Mouse (Mus musculus) midbrain, embryonic 11.5 days (tissue): ENCODE measurements around the gene Arhgap17. TPM values are rescaled to one million over a fixed set of nuclear protein-coding genes. Genes with fewer than 3 reads are reported as not detected.

Source experiments
- ATAC-seq: fragments of 200-750 bp; cut with Nextera tagmentation; 2 replicates; pipeline ENCODE4 v1.8.0; 2017; ENCODE audit warnings: moderate TSS enrichment, moderate library complexity; ENCODE audit not compliant: low FRiP score
- DNase-seq: peaks from one replicate; pipeline ENCODE4 v3.0.0; 2015; ENCODE audit warnings: low spot score; ENCODE audit errors: missing footprints
- H3K27ac ChIP-seq: fragments of 300-500 bp; sonication (generic); 2 replicates; pipeline ENCODE4 v1.5.1; 2014; ENCODE audit warnings: low read depth, low read length
- H3K27me3 ChIP-seq: fragments of 300-500 bp; sonication (generic); 2 replicates; pipeline ENCODE4 v1.6.1; 2014; ENCODE audit warnings: mild to moderate bottlenecking, low read length, moderate library complexity, mixed read lengths; ENCODE audit not compliant: control insufficient read depth, insufficient read depth
- H3K36me3 ChIP-seq: fragments of 300-500 bp; sonication (generic); 2 replicates; pipeline ENCODE4 v1.6.1; 2014; ENCODE audit warnings: mild to moderate bottlenecking, low read length, moderate library complexity, mixed read lengths; ENCODE audit not compliant: control insufficient read depth, insufficient read depth
- H3K4me1 ChIP-seq: fragments of 300-500 bp; sonication (generic); 2 replicates; pipeline ENCODE4 v1.6.1; 2014; ENCODE audit warnings: low read length; ENCODE audit not compliant: control insufficient read depth, insufficient read depth
- H3K4me2 ChIP-seq: fragments of 300-500 bp; sonication (generic); 2 replicates; pipeline ENCODE4 v1.6.1; 2014; ENCODE audit warnings: mild to moderate bottlenecking, moderate library complexity
- H3K4me3 ChIP-seq: fragments of 300-500 bp; sonication (generic); 2 replicates; pipeline ENCODE4 v1.5.1; 2014; ENCODE audit warnings: low read depth, low read length
- H3K9ac ChIP-seq: fragments of 300-500 bp; sonication (generic); 2 replicates; pipeline ENCODE4 v1.6.1; 2014; ENCODE audit warnings: low read length
- H3K9me3 ChIP-seq: fragments of 300-500 bp; sonication (generic); 2 replicates; pipeline ENCODE4 v1.6.1; 2016; ENCODE audit warnings: low read length; ENCODE audit not compliant: control insufficient read depth
- WGBS: fragments of 180-500 bp; shearing (Covaris S2); extraction: QIAGEN DNeasy Blood & Tissue Kit; methylation state at CpG from one replicate; pipeline ENCODE4 v1.1.7; 2014; 5-methylcytosine and 5-hydroxymethylcytosine counted together
- polyA plus RNA-seq: library from polyadenylated mRNA; unstranded; fragments of >200 nt; fragmentation: Nextera tagmentation; extraction: Ambion mirVana; gene quantifications from 2 replicates; pipeline ENCODE4 v1.2.1, GENCODE M21; 2014

The Arhgap17 gene
- polyA plus RNA-seq, result 24.8 and 26.2 TPM in 2 replicates

DNA sequence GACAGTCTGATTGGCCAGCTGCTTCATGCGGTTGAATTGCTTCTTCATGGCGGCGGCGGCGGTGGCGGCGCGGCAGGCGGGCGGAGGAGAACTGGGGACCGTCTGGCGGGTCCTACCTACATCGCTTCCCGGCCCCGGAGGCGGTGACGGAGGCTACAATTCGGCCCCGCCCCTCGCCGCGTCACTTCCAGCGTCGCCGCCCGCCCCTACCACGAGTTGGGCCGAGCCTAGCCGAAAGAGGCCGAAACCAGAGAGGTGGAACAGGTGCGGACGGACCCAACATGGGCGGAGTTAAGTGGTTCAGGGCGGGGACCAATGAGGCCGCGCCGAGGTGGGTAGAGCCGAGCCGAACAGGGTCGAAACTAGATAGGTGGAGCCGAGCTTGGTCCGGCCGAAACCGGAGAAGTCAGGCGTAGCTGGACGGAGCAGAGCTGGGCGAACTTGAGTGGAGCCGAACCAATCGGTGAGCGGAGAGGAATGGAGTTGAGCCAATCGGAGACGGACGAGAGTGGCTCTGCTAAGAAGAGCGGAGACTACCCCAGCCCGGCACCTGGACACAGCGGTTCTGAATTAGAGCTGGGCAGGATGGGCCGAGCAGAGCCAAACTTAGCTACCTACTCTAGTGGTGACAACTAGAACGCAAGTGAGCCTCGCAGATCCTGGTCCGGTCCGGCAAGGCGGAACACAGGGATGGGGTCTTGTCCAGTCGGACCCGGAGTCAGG, at the start of gene Arhgap17, which contains the start of gene Lcmt1:
Arhgap17 (minus strand) TSS at position 157 of the 723 bp plus-strand sequence.
Lcmt1 (plus strand) TSS at position 26 of the 723 bp plus-strand sequence.
- H3K27ac ChIP-seq, result peak within 1 kb of the TSS; percentile 90
- peak within 1 kb of the TSS; percentile 72 for H3K9ac ChIP-seq
- DNase-seq, result peak; percentile 99
- peak; percentile 96 for ATAC-seq
- H3K27me3 ChIP-seq, result no peaks in the 10 kb centered on the region
- no peaks in the 10 kb centered on the region for H3K36me3 ChIP-seq
- H3K4me3 ChIP-seq, result peak within 1 kb of the TSS; percentile 79
- peaks cover 19% of the 10 kb centered on the region for H3K4me1 ChIP-seq
- WGBS, result under 1% methylated on average over 64 of the region's 64 CpGs
- H3K4me2 ChIP-seq, result peak within 1 kb of the TSS; percentile 66
- no peaks in the 10 kb centered on the region for H3K9me3 ChIP-seq

- H3K27ac ChIP-seq, result no peak overlapping the region
- no peak overlapping the region for H3K9ac ChIP-seq
- DNase-seq (no peak), ATAC-seq (no peak)
- H3K4me3 ChIP-seq, result no peak overlapping the region
- no peaks in the 10 kb centered on the region for H3K9me3 ChIP-seq
- peaks cover 3% of the 10 kb centered on the region; the same call in 1 of the 2 replicates for H3K36me3 ChIP-seq
- no peak overlapping the region for H3K4me2 ChIP-seq
- WGBS, result 97% methylated on average over 3 of the region's 3 CpGs
- no peaks in the 10 kb centered on the region for H3K4me1 ChIP-seq
- no peaks in the 10 kb centered on the region; the same call in 1 of the 2 replicates for H3K27me3 ChIP-seq
These were observed 47.9 kb upstream of the Arhgap17 start for GRCm38 (mm10) chr7:123417661-123418060.

GRCm38 (mm10) chr7:123416803-123417202, 47.1 kb upstream of the Arhgap17 start:
- 87% methylated on average over 4 of the region's 4 CpGs for WGBS
- Histone ChIP-seq H3K27me3 (no peaks in the 10 kb centered on the region; the same call in 1 of the 2 replicates), H3K9me3 (no peaks in the 10 kb centered on the region), H3K36me3 (no peaks in the 10 kb centered on the region), H3K27ac (no peak overlapping the region), H3K4me1 (no peaks in the 10 kb centered on the region), H3K4me3 (no peak overlapping the region), H3K4me2 (no peak overlapping the region), H3K9ac (no peak overlapping the region)
- ATAC-seq, result no peak
- no peak for DNase-seq

DNA sequence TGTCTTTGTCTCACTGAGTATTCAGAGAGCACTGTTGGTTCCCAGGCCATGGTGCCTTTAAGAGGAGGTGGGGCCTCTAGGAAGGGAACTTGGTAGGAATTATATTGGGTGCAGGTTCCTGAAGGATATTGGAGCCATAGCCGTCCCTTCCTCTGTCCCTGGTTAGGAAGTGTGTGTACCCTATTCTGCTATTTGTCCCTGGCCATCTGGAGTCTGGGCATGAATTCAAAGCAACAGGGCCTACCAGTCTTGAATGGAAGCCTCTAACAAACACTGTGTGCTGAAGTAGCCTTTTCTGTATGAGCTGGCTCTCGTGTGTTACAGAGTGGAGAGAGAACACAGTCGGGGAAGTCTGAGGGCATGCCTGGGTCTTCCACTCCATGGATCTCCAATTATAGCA, 42.4 kb upstream of the Arhgap17 start:
- 98% methylated on average over 3 of the region's 3 CpGs for WGBS
- Histone ChIP-seq H3K4me1 (no peaks in the 10 kb centered on the region), H3K36me3 (no peaks in the 10 kb centered on the region), H3K9me3 (no peaks in the 10 kb centered on the region), H3K9ac (no peak overlapping the region), H3K4me2 (no peak overlapping the region), H3K4me3 (no peak overlapping the region), H3K27ac (no peak overlapping the region), H3K27me3 (no peaks in the 10 kb centered on the region)
- no peak for ATAC-seq
- DNase-seq, result no peak

DNA sequence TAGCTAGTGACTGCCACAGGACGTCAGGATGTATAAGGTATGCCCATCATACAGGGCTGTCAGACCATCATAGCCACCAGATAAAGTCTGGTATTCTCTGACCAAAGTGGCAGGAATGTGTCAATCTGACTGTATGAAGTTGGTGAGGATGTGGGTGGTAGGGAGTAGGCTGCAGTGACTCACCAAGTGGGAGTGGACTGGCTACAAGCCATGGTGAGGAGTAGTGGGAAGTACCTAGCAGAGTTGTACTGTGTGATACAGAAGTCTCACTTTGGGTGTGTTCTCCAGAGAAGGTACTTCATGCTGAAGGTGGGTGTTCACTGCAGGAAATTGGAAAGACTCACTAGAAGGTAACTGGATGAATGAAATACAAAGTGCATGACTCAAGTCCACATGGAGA, 41.4 kb upstream of the Arhgap17 start:
- Histone ChIP-seq H3K9ac (no peak overlapping the region), H3K27me3 (no peaks in the 10 kb centered on the region), H3K9me3 (no peaks in the 10 kb centered on the region), H3K4me1 (no peaks in the 10 kb centered on the region), H3K27ac (no peak overlapping the region), H3K36me3 (no peaks in the 10 kb centered on the region), H3K4me2 (no peak overlapping the region), H3K4me3 (no peak overlapping the region)
- DNase-seq, result no peak
- 87% methylated on average over 1 of the region's 1 CpGs for WGBS
- ATAC-seq, result no peak

GRCm38 (mm10) chr7:123410502-123410901, 40.8 kb upstream of the Arhgap17 start:
- no peaks in the 10 kb centered on the region for H3K4me1 ChIP-seq
- H3K9ac ChIP-seq, result no peak overlapping the region
- no peak for ATAC-seq
- 93% methylated on average over 7 of the region's 7 CpGs for WGBS
- no peaks in the 10 kb centered on the region for H3K27me3 ChIP-seq
- DNase-seq, result no peak
- no peak overlapping the region for H3K4me3 ChIP-seq
- H3K9me3 ChIP-seq, result no peaks in the 10 kb centered on the region
- H3K4me2 ChIP-seq, result no peak overlapping the region
- H3K27ac ChIP-seq, result no peak overlapping the region
- no peaks in the 10 kb centered on the region for H3K36me3 ChIP-seq

- Histone ChIP-seq H3K4me2 (no peak overlapping the region), H3K27ac (no peak overlapping the region), H3K4me3 (no peak overlapping the region), H3K36me3 (no peaks in the 10 kb centered on the region), H3K9me3 (no peaks in the 10 kb centered on the region), H3K9ac (no peak overlapping the region), H3K27me3 (no peaks in the 10 kb centered on the region), H3K4me1 (no peaks in the 10 kb centered on the region)
- no peak for DNase-seq
- 73% methylated on average over 4 of the region's 4 CpGs for WGBS
- no peak for ATAC-seq
These were observed 37.3 kb upstream of the Arhgap17 start for GRCm38 (mm10) chr7:123406988-123407387.

DNA sequence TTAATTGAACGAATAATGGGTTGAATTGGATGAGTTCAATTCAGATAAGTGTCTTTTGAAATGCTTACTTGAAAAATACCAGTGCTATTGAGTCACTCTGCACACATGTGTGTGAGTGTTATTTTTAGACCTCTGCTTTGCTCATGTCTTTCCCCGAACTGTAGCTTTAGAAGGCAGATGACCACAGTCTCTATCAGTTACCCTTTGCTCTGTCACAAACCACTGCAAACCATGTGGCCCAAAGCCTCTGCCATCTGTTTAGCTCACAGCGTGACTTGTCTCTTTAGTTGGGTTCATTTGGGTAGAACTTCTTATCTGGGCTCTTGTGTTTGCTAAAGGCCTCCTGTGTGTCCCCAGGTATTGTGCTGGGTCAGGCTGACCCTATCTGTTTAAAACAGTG, 35.9 kb upstream of the Arhgap17 start:
- Histone ChIP-seq H3K4me3 (no peak overlapping the region), H3K9me3 (no peaks in the 10 kb centered on the region), H3K36me3 (no peaks in the 10 kb centered on the region), H3K27ac (no peak overlapping the region), H3K4me1 (no peaks in the 10 kb centered on the region), H3K27me3 (no peaks in the 10 kb centered on the region), H3K4me2 (no peak overlapping the region), H3K9ac (no peak overlapping the region)
- DNase-seq (no peak), ATAC-seq (no peak)
- WGBS, result 85% methylated on average over 3 of the region's 3 CpGs

DNA sequence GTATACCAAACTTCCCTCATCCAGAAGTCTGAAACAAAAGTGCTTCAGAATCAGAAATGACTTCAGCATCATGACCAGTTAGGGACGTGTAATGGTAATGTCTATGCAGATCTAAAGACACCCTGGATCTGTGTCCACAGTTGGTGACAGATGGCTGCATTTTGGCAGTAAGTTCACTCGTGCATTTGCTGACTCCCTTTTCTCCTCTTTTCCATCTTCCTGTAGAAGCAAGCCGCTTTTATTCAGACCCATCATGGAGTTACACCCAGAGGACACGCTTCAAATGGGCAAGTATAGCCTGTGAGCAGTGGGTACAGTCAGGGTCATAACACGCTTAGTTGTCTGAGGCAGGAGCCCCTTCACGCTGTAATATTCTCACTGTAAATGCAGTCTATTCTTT, 34.5 kb upstream of the Arhgap17 start:
- no peaks in the 10 kb centered on the region for H3K4me1 ChIP-seq
- no peaks in the 10 kb centered on the region for H3K27me3 ChIP-seq
- ATAC-seq (no peak), DNase-seq (no peak)
- no peak overlapping the region for H3K4me3 ChIP-seq
- H3K27ac ChIP-seq, result no peak overlapping the region
- WGBS, result 97% methylated on average over 6 of the region's 6 CpGs
- H3K36me3 ChIP-seq, result no peaks in the 10 kb centered on the region
- H3K4me2 ChIP-seq, result no peak overlapping the region
- no peak overlapping the region for H3K9ac ChIP-seq
- H3K9me3 ChIP-seq, result no peaks in the 10 kb centered on the region
